Mouse (Mus musculus) kidney, adult 11 months (tissue): ENCODE measurements around the gene Cops6.

Source experiments
- DNase-seq: peaks from one replicate; pipeline ENCODE4 v3.0.0; 2022

Cops6 gene

GRCm38 (mm10) chr5:138187661-138188306 is 26.9 kb downstream of the Cops6 start:
- DNase-seq: peak; percentile 75

GRCm38 (mm10) chr5:138193771-138194727 is 33.2 kb downstream of the Cops6 start, which contains the start of gene Mblac1:
Gene Mblac1, plus strand, starts transcription at chr5:138194314.
- peak; percentile 86 for DNase-seq

GRCm38 (mm10) chr5:138194755-138195345 is 34.0 kb downstream of the Cops6 start:
- DNase-seq: no peak

DNA sequence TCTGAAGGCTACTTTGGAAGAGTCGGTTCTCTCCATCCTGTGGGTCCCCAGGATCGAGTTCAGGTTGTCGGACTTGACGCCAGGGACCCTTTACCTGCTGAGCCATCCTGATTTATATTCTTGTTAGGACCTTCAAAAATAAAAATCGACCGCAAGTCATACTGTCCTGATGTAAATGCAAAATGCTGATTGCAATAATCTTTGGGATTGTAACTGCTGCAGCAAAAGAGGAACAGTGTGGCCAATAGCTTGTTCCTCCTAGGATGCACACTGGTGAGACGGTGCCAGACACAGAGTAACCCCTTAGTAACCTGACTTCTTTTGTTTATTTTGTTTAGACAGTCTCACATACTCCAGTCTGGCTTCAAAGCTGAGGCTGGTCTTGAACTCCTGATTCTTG is 34.6 kb downstream of the Cops6 start:
- no peak for DNase-seq

GRCm38 (mm10) chr5:138199576-138199975 is 38.7 kb downstream of the Cops6 start:
- no peak for DNase-seq

- DNase-seq: no peak
Observed at GRCm38 (mm10) chr5:138202086-138202485, 41.2 kb downstream of the Cops6 start.

GRCm38 (mm10) chr5:138207253-138207652 is 46.4 kb downstream of the Cops6 start:
- no peak for DNase-seq

DNA sequence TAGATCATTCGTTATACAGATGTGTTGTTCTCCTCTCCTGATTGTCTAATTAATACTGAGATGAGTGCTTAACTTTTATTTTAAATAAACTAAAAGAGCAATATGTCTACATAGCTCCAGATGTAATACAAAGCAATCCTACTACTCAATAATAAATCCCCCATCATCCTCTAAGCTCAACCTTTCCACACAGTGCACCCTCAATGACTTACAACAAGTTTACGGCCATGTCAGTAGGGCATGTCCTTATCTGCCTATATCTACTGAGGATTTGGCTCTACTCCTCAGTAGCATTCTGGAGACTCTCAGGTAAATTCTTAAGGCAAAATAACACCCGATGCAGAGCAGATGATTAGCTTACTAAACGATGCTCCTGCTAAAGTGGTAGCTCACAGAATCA is 47.0 kb downstream of the Cops6 start:
- no peak for DNase-seq
